Mouse (Mus musculus): ENCODE results near the gene Cyb5rl. TPM values are rescaled to one million over a fixed set of nuclear protein-coding genes. Genes with fewer than 3 reads are reported as not detected.
"Not testable (repeated sequence)": the region's sequence is repeated elsewhere in the genome, so short reads cannot be mapped to it uniquely, and the experiment has no call there.

Gene Cyb5rl
- total RNA-seq, 2 experiments from 2014 or later: 5.6 to 6.9 TPM

DNA sequence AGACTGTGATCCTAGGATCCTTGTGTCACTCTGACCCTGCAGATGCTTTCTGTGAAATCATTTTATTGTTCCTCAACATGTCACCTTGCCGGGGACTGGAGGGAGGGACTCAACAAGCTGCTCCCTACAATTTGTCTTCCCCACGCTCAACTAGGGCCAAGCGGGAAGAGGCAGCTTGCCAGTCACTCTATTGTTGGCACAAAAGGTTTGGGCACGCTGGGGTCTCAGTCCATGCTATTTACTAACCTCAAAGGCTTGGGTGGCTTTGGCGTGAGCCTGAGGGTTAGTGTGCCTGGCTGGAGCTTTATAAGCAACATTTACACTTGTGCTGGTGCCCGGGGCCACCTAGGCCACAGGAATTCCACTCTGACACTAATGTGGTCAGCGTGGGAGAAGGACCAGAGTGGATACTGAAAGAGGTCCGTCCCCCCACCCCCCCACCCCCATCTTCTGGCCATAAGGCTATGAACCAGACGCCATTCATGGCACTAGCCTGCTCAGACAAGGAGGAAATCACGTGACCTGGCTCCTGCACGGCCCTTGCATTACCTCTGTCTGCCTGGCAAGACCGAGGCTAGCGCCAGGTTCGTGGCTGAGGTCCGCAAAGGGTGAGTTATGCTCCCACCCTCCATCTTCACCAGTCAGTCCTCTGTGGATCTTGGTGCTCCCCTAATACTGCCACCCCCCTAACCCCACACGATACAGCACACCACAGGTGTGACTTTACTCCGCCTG is 32.2 kb downstream of the Cyb5rl start:
- DNase-seq: peak; percentile 36
- intact Hi-C loops (cut with DNase I): no loop called here

DNA sequence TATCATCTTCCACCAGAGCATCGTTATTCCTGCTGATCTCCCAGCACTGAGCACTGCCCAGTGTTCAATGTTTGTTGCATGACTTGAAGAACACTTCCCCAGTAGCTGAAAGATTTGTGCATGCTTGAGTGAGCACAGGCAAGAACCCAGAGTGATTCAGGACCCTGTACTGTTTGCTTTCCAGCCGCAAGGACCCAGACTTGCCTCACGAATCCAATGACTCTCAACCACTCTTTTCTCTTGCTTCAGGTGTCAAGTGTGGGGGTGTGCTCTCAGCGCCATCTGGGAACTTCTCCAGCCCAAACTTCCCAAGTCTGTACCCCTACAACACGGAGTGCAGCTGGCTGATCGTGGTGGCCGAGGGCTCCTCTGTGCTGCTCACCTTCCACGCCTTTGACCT is 35.4 kb downstream of the Cyb5rl start:
- no peak for DNase-seq
- intact Hi-C loops (cut with DNase I): no loop called here

DNA sequence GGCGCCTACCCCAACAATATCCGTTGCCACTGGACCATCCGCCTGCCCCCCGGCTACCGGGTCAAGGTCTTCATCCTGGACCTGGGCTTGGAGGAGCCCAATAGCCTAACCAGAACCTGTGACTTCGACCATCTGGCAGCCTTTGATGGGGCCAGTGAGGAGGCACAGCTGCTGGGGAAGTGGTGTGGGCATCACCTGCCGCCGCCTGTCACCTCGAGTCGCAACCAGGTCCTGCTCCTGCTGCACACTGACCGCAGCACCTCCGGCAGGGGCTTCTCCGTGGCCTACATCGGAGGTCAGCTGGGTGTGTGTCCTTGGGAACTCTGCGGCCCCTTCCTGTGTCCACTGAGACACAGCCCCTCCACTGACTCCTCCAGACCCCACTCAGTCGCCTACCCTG is 40.0 kb downstream of the Cyb5rl start:
- DNase-seq: no peak
- intact Hi-C loops (cut with DNase I): no loop called here

DNA sequence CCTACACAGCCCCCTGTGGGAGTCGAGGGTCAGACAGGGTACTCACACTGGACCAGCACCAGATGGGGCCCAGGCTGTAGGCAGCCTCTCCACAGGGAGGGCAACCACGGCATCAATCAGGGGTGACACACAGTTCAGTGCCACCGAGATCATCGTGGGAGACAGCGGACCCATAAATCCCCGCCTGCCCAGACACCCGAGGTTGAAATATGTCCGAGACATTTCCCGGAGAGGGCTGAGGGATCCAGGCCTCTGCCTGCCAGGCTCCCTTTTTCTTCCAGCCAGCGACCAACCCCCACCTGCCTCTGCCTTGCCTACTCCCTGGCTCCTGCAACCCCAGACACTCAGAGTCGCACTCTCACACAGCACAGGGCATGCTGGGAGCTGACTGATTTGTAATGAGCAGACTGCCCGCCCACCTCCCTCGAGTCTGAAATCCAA is 41.5 kb downstream of the Cyb5rl start:
- peak; percentile 39 for DNase-seq
- intact Hi-C loops (cut with DNase I): no loop called here

- DNase-seq; intact Hi-C loops (cut with DNase I): not testable (repeated sequence)
Measured at GRCm38 (mm10) chr4:107109181-107109580, 42.4 kb downstream of the Cyb5rl start.

GRCm38 (mm10) chr4:107114278-107114677 is 47.5 kb downstream of the Cyb5rl start:
- DNase-seq: no peak
- intact Hi-C loops (cut with DNase I): no loop called here

DNA sequence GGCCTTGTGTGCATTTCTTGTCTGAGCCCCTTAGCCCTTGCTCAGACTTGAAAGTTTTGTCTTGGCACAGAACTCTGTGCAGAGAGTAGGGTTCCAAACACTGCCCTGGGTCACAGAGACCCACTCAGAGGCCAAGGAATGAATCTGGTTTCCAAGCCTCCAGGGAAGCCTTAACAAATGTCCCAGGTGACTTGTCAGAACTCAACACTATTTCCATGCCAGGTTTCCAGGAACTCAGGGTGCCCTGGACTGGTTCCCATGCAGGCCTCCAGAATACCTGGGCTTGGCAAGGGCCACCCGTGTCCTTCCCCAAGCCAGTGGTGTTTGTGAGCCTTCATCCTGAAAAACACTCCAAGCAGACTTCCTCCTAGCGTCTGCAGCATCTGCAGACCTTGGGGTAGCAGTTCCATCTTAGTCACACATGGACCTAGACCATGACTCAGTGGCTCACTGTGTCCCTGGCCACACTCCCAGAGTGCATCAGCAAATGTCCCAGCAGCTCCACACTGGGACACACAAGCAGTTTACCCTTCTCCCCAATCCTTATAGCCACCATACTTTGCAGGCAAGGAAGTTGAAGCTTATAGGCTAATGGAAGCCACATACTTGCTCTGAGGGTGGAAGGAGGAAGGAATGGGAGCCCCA is 51.1 kb downstream of the Cyb5rl start:
- intact Hi-C loops (cut with DNase I): no loop called here
- no peak for DNase-seq

- intact Hi-C loops (cut with DNase I): no loop called here
- DNase-seq: no peak
Measured at GRCm38 (mm10) chr4:107119056-107119455, 52.3 kb downstream of the Cyb5rl start.

GRCm38 (mm10) chr4:107120676-107121075 is 53.9 kb downstream of the Cyb5rl start:
- intact Hi-C loops (cut with DNase I): no loop called here
- DNase-seq: no peak

GRCm38 (mm10) chr4:107121165-107121943 is 54.6 kb downstream of the Cyb5rl start:
- peak; percentile 85 for DNase-seq
- intact Hi-C loops (cut with DNase I): no loop called here

DNA sequence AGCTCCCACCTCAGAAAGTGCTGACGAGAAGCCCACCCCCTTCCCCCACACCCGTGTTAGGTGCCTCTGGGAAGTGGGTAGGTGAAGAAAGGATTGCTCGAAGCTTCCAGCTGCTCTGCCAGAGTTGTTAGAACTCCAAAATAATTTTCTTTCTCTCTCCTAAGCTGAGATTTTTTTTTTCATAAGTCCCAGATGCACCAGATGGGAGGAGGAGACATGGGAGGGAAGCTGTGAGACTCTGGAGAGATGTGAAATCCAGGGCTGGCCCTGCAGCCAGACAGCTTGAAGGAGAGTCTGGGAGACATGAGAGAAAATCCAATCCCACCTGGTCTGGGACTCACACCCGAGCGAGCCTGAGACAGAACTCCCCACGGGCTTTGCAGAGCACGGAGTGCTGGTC is 57.6 kb downstream of the Cyb5rl start:
- no peak for DNase-seq
- intact Hi-C loops (cut with DNase I): no loop called here

- intact Hi-C loops (cut with DNase I): no loop called here
Measured at GRCm38 (mm10) chr4:107125101-107125500, 58.3 kb downstream of the Cyb5rl start.

DNA sequence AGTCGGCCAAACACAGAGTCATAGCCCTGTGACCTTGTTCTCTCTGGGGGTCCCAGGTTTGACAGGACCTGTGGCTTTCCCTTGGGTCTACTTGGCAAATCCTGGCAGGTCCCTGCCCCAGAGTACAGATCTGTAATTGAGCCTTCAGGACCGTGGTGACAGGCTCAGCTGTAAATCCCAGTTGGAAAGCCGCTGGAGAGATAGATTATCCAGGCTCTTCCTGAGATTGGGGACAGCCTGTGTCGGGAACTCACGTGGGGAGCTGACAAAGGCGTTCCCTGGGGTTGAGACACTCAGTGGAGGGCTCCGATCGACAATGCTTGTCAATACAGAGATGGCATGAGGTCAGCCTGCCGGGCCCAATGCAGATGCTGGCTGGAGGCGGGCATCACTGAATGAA is 59.6 kb downstream of the Cyb5rl start:
- DNase-seq: no peak
- intact Hi-C loops (cut with DNase I): no loop called here

More at GRCm38 (mm10) chr4:107125101-107125500, 58.3 kb downstream of the Cyb5rl start:
- peak; percentile 68 for DNase-seq

DNA sequence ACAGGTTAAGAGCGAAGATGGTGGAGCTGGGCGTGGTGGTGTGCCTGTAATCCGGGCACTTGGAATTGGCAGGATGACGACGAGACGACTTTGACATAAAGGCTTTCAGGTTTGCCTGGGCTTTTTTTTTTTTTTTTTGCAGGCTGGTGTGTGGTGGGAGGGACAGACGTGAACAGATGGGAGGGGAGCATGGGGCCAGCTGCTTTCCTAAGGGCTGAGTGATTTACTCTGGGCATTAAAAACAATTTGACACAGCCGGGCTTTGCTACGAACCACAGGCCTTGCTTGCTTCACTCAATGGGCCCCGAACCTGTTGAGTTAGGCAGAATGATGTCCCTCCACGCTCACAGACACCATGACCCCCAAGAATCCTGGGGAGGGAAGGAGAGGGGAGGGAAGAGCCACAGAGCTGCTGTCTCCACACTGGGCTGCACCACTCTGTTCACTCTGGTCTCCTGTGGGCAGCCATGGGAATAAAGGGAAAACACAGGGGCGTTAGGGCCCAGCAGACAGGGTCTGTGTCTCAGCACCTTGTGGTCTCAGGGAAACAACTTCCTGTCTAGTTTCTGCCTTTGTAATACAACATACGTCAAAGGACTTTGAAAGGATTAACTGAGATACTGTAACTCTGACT is 60.2 kb downstream of the Cyb5rl start:
- intact Hi-C loops (cut with DNase I): no loop called here
- peak; percentile 29 for DNase-seq

DNA sequence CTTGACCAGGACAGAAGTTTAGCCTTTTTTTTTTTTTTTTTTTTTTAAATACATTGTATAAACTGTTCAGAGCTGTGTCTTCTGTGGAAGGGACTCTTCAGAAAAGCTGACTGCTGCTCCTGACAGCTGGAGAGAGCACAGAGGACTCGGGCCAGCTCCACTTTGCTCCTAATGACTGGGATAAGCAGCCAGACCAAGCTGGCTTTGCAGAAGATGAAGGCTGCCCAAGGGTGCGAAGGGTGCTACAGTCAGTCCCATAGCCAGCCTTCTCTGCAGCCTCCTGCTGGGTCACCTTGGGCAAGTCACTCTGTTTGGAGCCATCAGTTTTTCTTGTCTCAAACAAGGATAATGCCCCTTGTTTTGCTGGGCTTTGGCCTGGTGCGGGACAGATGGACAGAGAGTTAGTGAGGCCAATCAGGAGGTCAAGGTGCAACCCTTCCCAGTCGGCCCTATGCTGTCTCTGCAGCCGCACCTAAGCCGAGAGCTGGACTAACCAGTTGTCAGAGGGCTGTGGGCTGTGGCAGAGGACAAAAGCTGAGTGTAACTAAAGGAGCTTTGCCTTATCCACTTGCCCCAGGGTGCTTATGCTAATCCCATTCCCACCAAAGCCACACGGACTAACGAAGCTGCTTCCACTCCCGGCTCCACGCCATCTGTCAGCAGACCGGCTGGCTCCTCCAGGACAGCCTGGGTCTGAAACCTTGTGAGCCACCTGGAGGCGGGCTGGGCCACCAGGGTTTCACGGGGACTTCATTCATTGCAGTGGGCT is 61.3 kb downstream of the Cyb5rl start:
- DNase-seq: peak; percentile 73
- intact Hi-C loops (cut with DNase I): no loop called here

GRCm38 (mm10) chr4:107129373-107129772 is 62.6 kb downstream of the Cyb5rl start:
- intact Hi-C loops (cut with DNase I): no loop called here
- no peak for DNase-seq

DNA sequence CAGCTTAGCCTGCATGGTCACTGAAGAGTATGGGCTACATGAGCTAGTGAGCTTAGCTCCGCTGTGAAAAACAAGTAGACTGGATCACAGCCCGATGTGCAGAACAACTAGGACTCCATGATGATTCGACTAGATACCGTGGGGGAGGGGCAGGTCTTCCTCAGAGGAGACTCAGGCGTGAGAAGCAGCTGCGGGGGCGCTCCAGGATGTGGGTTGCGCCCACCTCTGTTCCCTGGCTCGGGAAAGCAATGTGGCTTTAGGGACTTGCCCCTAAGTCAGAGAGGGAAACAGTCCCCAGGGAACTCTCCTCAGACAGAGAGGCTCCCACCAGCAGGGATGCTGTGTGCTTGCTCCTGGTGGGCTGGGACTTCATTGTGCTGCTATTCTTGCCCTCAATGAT is 63.7 kb downstream of the Cyb5rl start:
- intact Hi-C loops (cut with DNase I): loop anchor here (10.0 kb wide), 1 partner anchor 66 kb away; the partner anchor contains the start of genes Cyb5rl and Mrpl37
- DNase-seq: no peak

- intact Hi-C loops (cut with DNase I): loop anchor here (10.0 kb wide), 1 partner anchor 70 kb away; the partner anchor contains the start of genes Cyb5rl and Mrpl37
- no peak for DNase-seq
Measured at GRCm38 (mm10) chr4:107134891-107135290, 68.1 kb downstream of the Cyb5rl start.

DNA sequence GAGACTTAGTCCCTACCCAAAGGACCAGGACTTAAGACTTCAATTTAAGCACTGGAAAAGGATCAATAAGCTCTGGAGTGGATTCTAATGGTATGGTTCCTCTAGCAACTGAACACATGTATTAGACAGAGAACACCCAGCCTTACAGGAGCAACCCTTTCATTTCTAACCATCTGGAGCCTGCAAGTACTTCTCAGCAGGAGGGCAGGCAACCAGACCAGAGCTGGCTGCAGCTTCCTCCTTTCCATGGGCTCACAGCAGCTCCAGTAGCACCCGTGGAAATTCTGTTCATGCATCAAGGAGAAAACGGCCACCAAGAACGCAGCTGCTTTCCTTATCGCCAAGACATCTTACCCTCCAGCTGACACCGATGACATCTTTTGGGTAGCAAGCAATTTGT is 68.9 kb downstream of the Cyb5rl start:
- peak; percentile 33 for DNase-seq
- intact Hi-C loops (cut with DNase I): loop anchor here (10.0 kb wide), 1 partner anchor 71 kb away; the partner anchor contains the start of genes Cyb5rl and Mrpl37

DNA sequence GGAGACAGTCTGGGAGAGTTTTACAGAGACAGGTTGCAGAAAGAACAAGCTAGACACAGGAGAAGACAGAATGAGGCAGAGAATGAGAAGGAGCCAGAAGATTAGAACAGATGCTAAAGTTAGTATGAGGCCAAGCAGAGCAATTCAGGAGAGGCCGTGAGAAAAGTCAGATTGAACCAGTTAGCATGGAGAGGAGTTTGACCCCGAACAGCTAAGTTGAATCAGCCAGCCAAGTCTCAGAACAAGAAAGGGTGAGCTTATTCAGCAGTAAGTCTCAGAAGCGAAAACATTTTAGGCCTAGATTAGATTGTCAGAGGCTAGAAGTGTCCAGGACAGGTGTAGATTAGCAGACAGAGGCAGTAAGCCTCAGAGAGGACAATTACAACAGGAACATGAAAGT is 69.7 kb downstream of the Cyb5rl start:
- intact Hi-C loops (cut with DNase I): loop anchor here (10.0 kb wide), 1 partner anchor 72 kb away; the partner anchor contains the start of genes Cyb5rl and Mrpl37
- DNase-seq: no peak

All from left cerebral cortex, postnatal 4 days (tissue).